Mouse (Mus musculus): ENCODE results near the gene Gm28308.

Gm28308 gene

GRCm38 (mm10) chr6:52156551-52157200, 56.5 kb downstream of the Gm28308 start:
- DNase-seq (ENCODE audit: low read depth, low spot score) = no peak

GRCm38 (mm10) chr6:52155471-52155870, 57.7 kb downstream of the Gm28308 start:
- DNase-seq (ENCODE audit: low read depth, low spot score) = no peak

GRCm38 (mm10) chr6:52154044-52154443, 59.1 kb downstream of the Gm28308 start:
- no peak for DNase-seq (ENCODE audit: low read depth, low spot score)

- DNase-seq (ENCODE audit: low read depth, low spot score) = peak; percentile 66
Observed at GRCm38 (mm10) chr6:52153270-52153669, 59.9 kb downstream of the Gm28308 start.

- DNase-seq (ENCODE audit: low read depth, low spot score) = no peak
Observed at GRCm38 (mm10) chr6:52152226-52153193, 60.6 kb downstream of the Gm28308 start.

GRCm38 (mm10) chr6:52151571-52151970, 61.6 kb downstream of the Gm28308 start:
- no peak for DNase-seq (ENCODE audit: low read depth, low spot score)

GRCm38 (mm10) chr6:52150401-52150966, 62.7 kb downstream of the Gm28308 start:
- peak; percentile 50 for DNase-seq (ENCODE audit: low read depth, low spot score)

GRCm38 (mm10) chr6:52139115-52139514, 74.0 kb downstream of the Gm28308 start:
- DNase-seq (ENCODE audit: low read depth, low spot score) = no peak

GRCm38 (mm10) chr6:52138576-52138975, 74.6 kb downstream of the Gm28308 start:
- DNase-seq (ENCODE audit: low read depth, low spot score) = peak; percentile 80

GRCm38 (mm10) chr6:52137841-52138535, 75.2 kb downstream of the Gm28308 start:
- DNase-seq (ENCODE audit: low read depth, low spot score) = no peak

GRCm38 (mm10) chr6:52123673-52124072, 89.5 kb downstream of the Gm28308 start:
- DNase-seq (ENCODE audit: low read depth, low spot score) = no peak

- DNase-seq (ENCODE audit: low read depth, low spot score) = no peak
Observed at GRCm38 (mm10) chr6:52121173-52121572, 92.0 kb downstream of the Gm28308 start.

GRCm38 (mm10) chr6:52118903-52119635, 94.1 kb downstream of the Gm28308 start:
- DNase-seq (ENCODE audit: low read depth, low spot score) = no peak

GRCm38 (mm10) chr6:52115899-52116298, 97.2 kb downstream of the Gm28308 start:
- peak; percentile 54 for DNase-seq (ENCODE audit: low read depth, low spot score)

Measured in ES-CJ7 (cell line).